Mouse (Mus musculus) heart, postnatal 14 days (tissue): ENCODE measurements around the gene Trpc5os. TPM values are rescaled to one million over a fixed set of nuclear protein-coding genes. Genes with fewer than 3 reads are reported as not detected.

Experiments
- DNase-seq, 2 experiments: peaks; one replicate each; pipeline ENCODE4 v3.0.0; 2021 to 2022
- intact Hi-C: fragments of 180-260 bp; cut with DNase I; formaldehyde crosslinking; loops from one replicate; pipeline ENCODE4 v1.15.1; 2025
- long read RNA-seq, 2 experiments: library from polyadenylated mRNA; stranded (forward); transcript quantifications; one replicate each; pipeline ENCODE4 v2.0.0; 2021
- total RNA-seq, 2 experiments: library from RNA; stranded (reverse); gene quantifications; 2 replicates each; pipeline ENCODE4 v1.2.3; 2021

Gene Trpc5os
- not detected for total RNA-seq
- long read RNA-seq, experiment 1: 0 reads
- long read RNA-seq, experiment 2: 0 reads

- DNase-seq: no peak
- intact Hi-C loops: no loop called here
Observed at GRCm38 (mm10) chrX:144456281-144456680, at the start of gene Trpc5os. Gene Trpc5os, plus strand, starts transcription at chrX:144456581.

- no peak for DNase-seq
- intact Hi-C loops: no loop called here
Observed at GRCm38 (mm10) chrX:144408036-144408435, 48.3 kb upstream of the Trpc5os start.

- no peak for DNase-seq
- intact Hi-C loops: no loop called here
Observed at GRCm38 (mm10) chrX:144420259-144420658, 36.1 kb upstream of the Trpc5os start.

GRCm38 (mm10) chrX:144421091-144421490, 35.3 kb upstream of the Trpc5os start:
- intact Hi-C loops: no loop called here
- DNase-seq: no peak

- DNase-seq: no peak
- intact Hi-C loops: no loop called here
Observed at GRCm38 (mm10) chrX:144423848-144424247, 32.5 kb upstream of the Trpc5os start.

GRCm38 (mm10) chrX:144464416-144464815, 8.0 kb downstream of the Trpc5os start:
- intact Hi-C loops: no loop called here
- DNase-seq: no peak

GRCm38 (mm10) chrX:144491394-144491793, 35.0 kb downstream of the Trpc5os start:
- no peak for DNase-seq
- intact Hi-C loops: no loop called here

- intact Hi-C loops: no loop called here
- no peak for DNase-seq
Observed at GRCm38 (mm10) chrX:144523239-144523638, 66.9 kb downstream of the Trpc5os start.

- no peak for DNase-seq
- intact Hi-C loops: no loop called here
Observed at GRCm38 (mm10) chrX:144526042-144526441, 69.7 kb downstream of the Trpc5os start.

Other genes with a start within 250 kb of the Trpc5os start
- 1 to 10 TPM; 5.2 to 7.0 TPM for gene Alg13, start 138.8 kb upstream of the Trpc5os start, total RNA-seq
- gene Trpc5, start 231.6 kb downstream of the Trpc5os start, total RNA-seq: not detected
- not detected for gene Rtl4, start 232.3 kb downstream of the Trpc5os start, total RNA-seq